Mouse (Mus musculus) bone marrow macrophage, adult 2 months (primary cell): ENCODE measurements at regions not wholly inside any gene's neighbourhood (a gene's known extent, or its start where the extent isn't known, plus 50 kb on each side); places are given as distances from the start of the nearest gene placed in this dataset.

Experiments used
- CTCF ChIP-seq: IDR thresholded peaks from 2 replicates; pipeline ENCODE4 v1.5.1; 2012; ENCODE audit warnings: low read depth, mild to moderate bottlenecking, low read length, moderate library complexity
- POLR2A ChIP-seq: IDR thresholded peaks from 2 replicates; pipeline ENCODE4 v1.6.1; 2012; ENCODE audit warnings: mild to moderate bottlenecking, low read depth, low read length, borderline replicate concordance

GRCm38 (mm10) chr11:18266161-18266560 lies 312.5 kb upstream of the Etaa1 start:
- no peak for TF ChIP-seq CTCF
- TF ChIP-seq POLR2A, result no peak
